Comparison of ENCODE assay signal across 12 mouse cellular contexts in genomic region chr17:56468380-56468779, GRCm38 (mm10). TPM values are rescaled to one million over a fixed set of nuclear protein-coding genes. Genes with fewer than 3 reads are reported as not detected.
DNase-seq lines count a peak whose midpoint lies in the region; ATAC-seq lines count a peak whose summit lies in the region.
"Had no signal": no experiment of that assay in that cellular context is flagged by ENCODE, and none has a peak within 500 bp of the region (broad histone marks: within the 10 kb centered on the region; RNA-seq: fewer than 3 reads in every experiment).

No protein-coding gene starts in this region.

- H3K36me3 ChIP-seq in heart, embryonic 15.5 days, result no peaks in the 10 kb centered on the region
- peaks cover 23% of the 10 kb centered on the region for H3K36me3 ChIP-seq in forebrain, embryonic 14.5 days (ENCODE audit: control insufficient read depth, insufficient read depth, low read length)
- peaks cover 14% of the 10 kb centered on the region; the same call in 1 of the 2 replicates for H3K36me3 ChIP-seq in midbrain, embryonic 12.5 days

- H3K4me2 ChIP-seq in heart, embryonic 15.5 days, result no peak overlapping the region
- peak overlapping the region; percentile 46 for H3K4me2 ChIP-seq in forebrain, embryonic 14.5 days (ENCODE audit: low read length)
- no peak overlapping the region for H3K4me2 ChIP-seq in midbrain, embryonic 12.5 days (replicated peaks)

- intact Hi-C loops in heart, postnatal 25 days (cut with DNase I), result no loop called here

- peaks cover 67% of the 10 kb centered on the region for H3K4me1 ChIP-seq in heart, embryonic 15.5 days (replicated peaks)
- peaks cover 81% of the 10 kb centered on the region for H3K4me1 ChIP-seq in forebrain, embryonic 14.5 days (ENCODE audit: control insufficient read depth, insufficient read depth, low read length)
- peaks cover 99% of the 10 kb centered on the region for H3K4me1 ChIP-seq in midbrain, embryonic 12.5 days

- H3K27ac ChIP-seq in heart, embryonic 15.5 days, result peak overlapping the region; percentile 75
- peak overlapping the region; percentile 97 for H3K27ac ChIP-seq in forebrain, embryonic 14.5 days (ENCODE audit: low read depth, low read length)
- H3K27ac ChIP-seq in midbrain, embryonic 12.5 days (replicated peaks), result peak overlapping the region; percentile 90

- no peak for ATAC-seq in heart, embryonic 15.5 days (replicated peaks; ENCODE audit: insufficient number of reproducible peaks, insufficient read depth, low FRiP score, low read depth)
- ATAC-seq in forebrain, embryonic 14.5 days, result no peak
- ATAC-seq in midbrain, embryonic 12.5 days (ENCODE audit: low FRiP score, low read depth), result no peak
- ATAC-seq: inflammation-experienced regulatory T-cells, adult 6 months had no signal

- no peak overlapping the region for H3K9ac ChIP-seq in heart, embryonic 15.5 days
- peak overlapping the region; percentile 52; the same call in 1 of the 2 replicates for H3K9ac ChIP-seq in forebrain, embryonic 14.5 days (ENCODE audit: low read length)
- no peak overlapping the region for H3K9ac ChIP-seq in midbrain, embryonic 12.5 days (replicated peaks)

- peaks cover 27% of the 10 kb centered on the region for H3K27me3 ChIP-seq in heart, embryonic 15.5 days
- H3K27me3 ChIP-seq in forebrain, embryonic 14.5 days (replicated peaks; ENCODE audit: control insufficient read depth, insufficient read depth, low read length), result no peaks in the 10 kb centered on the region
- 0 out of 2 replicates have a peak, but pooled peaks cover 16% of the 10 kb centered on the region for H3K27me3 ChIP-seq in midbrain, embryonic 12.5 days

- no peak for DNase-seq in heart, postnatal 25 days (ENCODE audit: low spot score)
- peak; percentile 66 for DNase-seq in ZHBTc4 (ENCODE audit: low read depth, low spot score)
- no peak for DNase-seq in forebrain, embryonic 14.5 days (ENCODE audit: low spot score)
- DNase-seq in thymus, postnatal 0 days (ENCODE audit: low spot score), result no peak
- no peak for DNase-seq in natural killer cell, adult 2 months (ENCODE audit: low spot score in 2 of 2)
- DNase-seq in layer of hippocampus, postnatal 10 days (ENCODE audit: low spot score in 2 of 2), result no peak
- DNase-seq: adrenal gland, postnatal 14 days; liver had no signal

- no peak overlapping the region for H3K4me3 ChIP-seq in heart, embryonic 15.5 days
- H3K4me3 ChIP-seq in forebrain, embryonic 14.5 days (ENCODE audit: low read depth, low read length), result no peak overlapping the region
- H3K4me3 ChIP-seq in midbrain, embryonic 12.5 days, result no peak overlapping the region
- H3K4me3 ChIP-seq: myocyte had no signal

- 90% methylated on average over 9 of the region's 9 CpGs for WGBS in heart, embryonic 15.5 days
- WGBS in forebrain, embryonic 14.5 days, result 87% methylated on average over 9 of the region's 9 CpGs
- 97% methylated on average over 9 of the region's 9 CpGs for WGBS in midbrain, embryonic 12.5 days

- H3K9me3 ChIP-seq in heart, embryonic 15.5 days (replicated peaks), result no peaks in the 10 kb centered on the region
- no peaks in the 10 kb centered on the region for H3K9me3 ChIP-seq in forebrain, embryonic 14.5 days (replicated peaks; ENCODE audit: control insufficient read depth, low read length)
- no peaks in the 10 kb centered on the region for H3K9me3 ChIP-seq in midbrain, embryonic 12.5 days

RNA-seq across cellular contexts. Expression of gene Ptprs, which starts 7.9 kb away (rescaled TPM):
- 37.6 and 62.0 TPM in 2 replicates for polyA plus RNA-seq in heart, embryonic 15.5 days (2015; fragmentation: Nextera tagmentation; extraction: Ambion mirVana)
- total RNA-seq in heart, postnatal 25 days (2021), result 10 to 100 TPM; 42.2 to 52.2 TPM
- polyA plus RNA-seq in forebrain, embryonic 14.5 days (2014; fragmentation: Nextera tagmentation; extraction: Ambion mirVana), result 248 and 319 TPM in 2 replicates
- 290 and 332 TPM in 2 replicates for polyA plus RNA-seq in midbrain, embryonic 12.5 days (2016; fragmentation: Nextera tagmentation; extraction: Ambion mirVana)
- polyA plus RNA-seq in thymus, postnatal 0 days (2015; fragmentation: Nextera tagmentation; extraction: Ambion mirVana), result 24.2 and 29.9 TPM in 2 replicates
- total RNA-seq in layer of hippocampus, postnatal 10 days (2021), result 100 to 1,000 TPM; 817 to 911 TPM

RNA-seq across cellular contexts. Expression of gene Znrf4, which starts 43.9 kb away (rescaled TPM):
- polyA plus RNA-seq in heart, embryonic 15.5 days (2015; fragmentation: Nextera tagmentation; extraction: Ambion mirVana), result not detected in 2 replicates
- not detected for total RNA-seq in heart, postnatal 25 days (2021)
- 0.14 TPM in 1 of 2 replicates, not detected in the other for polyA plus RNA-seq in forebrain, embryonic 14.5 days (2014; fragmentation: Nextera tagmentation; extraction: Ambion mirVana)
- not detected in 2 replicates for polyA plus RNA-seq in midbrain, embryonic 12.5 days (2016; fragmentation: Nextera tagmentation; extraction: Ambion mirVana)
- not detected in 2 replicates for polyA plus RNA-seq in thymus, postnatal 0 days (2015; fragmentation: Nextera tagmentation; extraction: Ambion mirVana)
- total RNA-seq in layer of hippocampus, postnatal 10 days (2021), result not detected
- total RNA-seq: adrenal gland, postnatal 14 days had no signal
- polyA plus RNA-seq: inflammation-experienced regulatory T-cells, adult 6 months; myocyte had no signal
